Comparison of ENCODE assay signal across 10 mouse cellular contexts in genomic region chr4:8957771-8958170, GRCm38 (mm10).
A peak's percentile ranks its signal among the peaks of the same experiment; 100 is the strongest.
DNase-seq lines count a peak whose midpoint lies in the region; ATAC-seq and TF ChIP-seq lines count a peak whose summit lies in the region.
"Had no signal": no experiment of that assay in that cellular context is flagged by ENCODE, and none has a peak within 500 bp of the region (broad histone marks: within the 10 kb centered on the region; RNA-seq: fewer than 3 reads in every experiment).

No protein-coding gene starts in this region.

- peak; percentile 23 for DNase-seq in left cerebral cortex, postnatal 4 days
- DNase-seq in left cerebral cortex, adult 18-20 months (ENCODE audit: low spot score in 2 of 2) = no peak
- DNase-seq in embryo, embryonic 11 days = peak; percentile 51
- peak; percentile 74 for DNase-seq in limb, embryonic 14.5 days (ENCODE audit: low spot score)
- no peak for DNase-seq in cerebellum, postnatal 4 days (ENCODE audit: low spot score in 2 of 2)
- no peak for DNase-seq in thymus, postnatal 36 days
- DNase-seq: adrenal gland, postnatal 36 days; right cerebral cortex, adult 18-20 months; thymus, postnatal 14 days had no signal

- H3K9ac ChIP-seq in forebrain, embryonic 12.5 days = no peak overlapping the region
- H3K9ac ChIP-seq in limb, embryonic 14.5 days (ENCODE audit: low read depth, low read length, severe bottlenecking) = no peak overlapping the region

- H3K4me1 ChIP-seq in forebrain, embryonic 12.5 days = peaks cover 55% of the 10 kb centered on the region
- H3K4me1 ChIP-seq in limb, embryonic 14.5 days (ENCODE audit: control insufficient read depth, insufficient read depth, low read length) = peaks cover 34% of the 10 kb centered on the region

- H3K27me3 ChIP-seq in forebrain, embryonic 12.5 days = no peaks in the 10 kb centered on the region
- no peaks in the 10 kb centered on the region for H3K27me3 ChIP-seq in limb, embryonic 14.5 days (ENCODE audit: control insufficient read depth, insufficient read depth, low read length)

- ATAC-seq in forebrain, embryonic 12.5 days (ENCODE audit: low FRiP score) = peak; percentile 75; the same call in 1 of the 2 replicates
- ATAC-seq in limb, embryonic 14.5 days (ENCODE audit: low FRiP score, low read depth) = peak; percentile 70

- H3K27ac ChIP-seq in forebrain, embryonic 12.5 days = peak overlapping the region; percentile 61; the same call in 1 of the 2 replicates
- no peak overlapping the region for H3K27ac ChIP-seq in limb, embryonic 14.5 days (replicated peaks; ENCODE audit: low read depth, low read length)

- no peak for TF ChIP-seq POLR2A in limb, embryonic 14.5 days (IDR thresholded peaks at IDR 0.05; ENCODE audit: borderline replicate concordance, extremely low read depth, insufficient read depth, insufficient read length)

- peak overlapping the region; percentile 8; the same call in 1 of the 2 replicates for H3K4me2 ChIP-seq in forebrain, embryonic 12.5 days
- no peak overlapping the region for H3K4me2 ChIP-seq in limb, embryonic 14.5 days (replicated peaks; ENCODE audit: low read depth, low read length, severe bottlenecking)

- intact Hi-C loops in left cerebral cortex, postnatal 4 days (cut with DNase I) = no loop called here

- 15% methylated on average over 6 of the region's 6 CpGs for WGBS in forebrain, embryonic 12.5 days
- 4% methylated on average over 6 of the region's 6 CpGs for WGBS in limb, embryonic 14.5 days

- H3K9me3 ChIP-seq in forebrain, embryonic 12.5 days = no peaks in the 10 kb centered on the region
- no peaks in the 10 kb centered on the region for H3K9me3 ChIP-seq in limb, embryonic 14.5 days (ENCODE audit: control insufficient read depth, low read length)

- no peak overlapping the region for H3K4me3 ChIP-seq in forebrain, embryonic 12.5 days (replicated peaks)
- H3K4me3 ChIP-seq in limb, embryonic 14.5 days (replicated peaks; ENCODE audit: low read length) = no peak overlapping the region

- no peaks in the 10 kb centered on the region for H3K36me3 ChIP-seq in forebrain, embryonic 12.5 days (replicated peaks)
- no peaks in the 10 kb centered on the region for H3K36me3 ChIP-seq in limb, embryonic 14.5 days (ENCODE audit: control insufficient read depth, insufficient read depth, low read length)

Comparison
In these comparisons a context has a peak if more than half of its experiments do, and no peak if none do; other contexts are left out.
1. DNase-seq: peak in left cerebral cortex, postnatal 4 days (single experiment), embryo, embryonic 11 days (single experiment) and limb, embryonic 14.5 days (single experiment); none in left cerebral cortex, adult 18-20 months (0 of 2), cerebellum, postnatal 4 days (0 of 2) and thymus, postnatal 36 days (0 of 2).